Mouse (Mus musculus): ENCODE measurements around the gene Tnni1. TPM values are rescaled to one million over a fixed set of nuclear protein-coding genes. Genes with fewer than 3 reads are reported as not detected.

Gene Tnni1
- polyA plus RNA-seq, 1 experiment from 2014 or later, result 15.6 TPM

GRCm38 (mm10) chr1:135854591-135855343 is 75.5 kb downstream of the Tnni1 start:
- no peak for ATAC-seq (ENCODE audit: low read depth)
- Histone ChIP-seq H3K27me3 (ENCODE audit: control insufficient read depth, insufficient read depth, low read depth, low read length) (no peaks in the 10 kb centered on the region), H3K36me3 (ENCODE audit: control insufficient read depth, insufficient read depth) (no peaks in the 10 kb centered on the region), H3K4me2 (ENCODE audit: low read depth, low read length) (no peak overlapping the region), H3K27ac (ENCODE audit: low read length) (no peak overlapping the region), H3K4me1 (ENCODE audit: control insufficient read depth, low read depth, low read length) (peaks cover 8% of the 10 kb centered on the region), H3K9ac (ENCODE audit: low read depth, low read length) (no peak overlapping the region), H3K9me3 (replicated peaks; ENCODE audit: control insufficient read depth, low read length) (no peaks in the 10 kb centered on the region), H3K4me3 (ENCODE audit: low read depth, low read length) (no peak overlapping the region)
- 61% methylated on average over 6 of the region's 6 CpGs for WGBS (ENCODE audit: insufficient replicate concordance)

- Histone ChIP-seq H3K36me3 (ENCODE audit: control insufficient read depth, insufficient read depth) (no peaks in the 10 kb centered on the region), H3K4me3 (ENCODE audit: low read depth, low read length) (no peak overlapping the region), H3K27me3 (ENCODE audit: control insufficient read depth, insufficient read depth, low read depth, low read length) (no peaks in the 10 kb centered on the region), H3K9me3 (replicated peaks; ENCODE audit: control insufficient read depth, low read length) (no peaks in the 10 kb centered on the region), H3K4me2 (ENCODE audit: low read depth, low read length) (no peak overlapping the region), H3K9ac (ENCODE audit: low read depth, low read length) (no peak overlapping the region), H3K27ac (ENCODE audit: low read length) (no peak overlapping the region), H3K4me1 (ENCODE audit: control insufficient read depth, low read depth, low read length) (peaks cover 8% of the 10 kb centered on the region)
- no peak for ATAC-seq (ENCODE audit: low read depth)
- 81% methylated on average over 1 of the region's 1 CpGs for WGBS (ENCODE audit: insufficient replicate concordance)
Observed at GRCm38 (mm10) chr1:135855344-135855687, 76.1 kb downstream of the Tnni1 start.

GRCm38 (mm10) chr1:135856070-135856469 is 76.8 kb downstream of the Tnni1 start:
- Histone ChIP-seq H3K27ac (ENCODE audit: low read length) (no peak overlapping the region), H3K4me3 (ENCODE audit: low read depth, low read length) (no peak overlapping the region), H3K4me1 (ENCODE audit: control insufficient read depth, low read depth, low read length) (peaks cover 8% of the 10 kb centered on the region), H3K9me3 (replicated peaks; ENCODE audit: control insufficient read depth, low read length) (no peaks in the 10 kb centered on the region), H3K36me3 (ENCODE audit: control insufficient read depth, insufficient read depth) (no peaks in the 10 kb centered on the region), H3K9ac (ENCODE audit: low read depth, low read length) (no peak overlapping the region), H3K4me2 (ENCODE audit: low read depth, low read length) (no peak overlapping the region), H3K27me3 (ENCODE audit: control insufficient read depth, insufficient read depth, low read depth, low read length) (no peaks in the 10 kb centered on the region)
- ATAC-seq (ENCODE audit: low read depth), result no peak
- WGBS (ENCODE audit: insufficient replicate concordance), result 62% methylated on average over 4 of the region's 4 CpGs

GRCm38 (mm10) chr1:135857137-135857775 is 78.0 kb downstream of the Tnni1 start:
- Histone ChIP-seq H3K27me3 (ENCODE audit: control insufficient read depth, insufficient read depth, low read depth, low read length) (no peaks in the 10 kb centered on the region), H3K4me2 (ENCODE audit: low read depth, low read length) (no peak overlapping the region), H3K9me3 (replicated peaks; ENCODE audit: control insufficient read depth, low read length) (no peaks in the 10 kb centered on the region), H3K36me3 (ENCODE audit: control insufficient read depth, insufficient read depth) (no peaks in the 10 kb centered on the region), H3K4me1 (ENCODE audit: control insufficient read depth, low read depth, low read length) (peaks cover 8% of the 10 kb centered on the region), H3K9ac (ENCODE audit: low read depth, low read length) (no peak overlapping the region), H3K27ac (ENCODE audit: low read length) (no peak overlapping the region), H3K4me3 (ENCODE audit: low read depth, low read length) (no peak overlapping the region)
- no peak for ATAC-seq (ENCODE audit: low read depth)
- 42% methylated on average over 11 of the region's 11 CpGs for WGBS (ENCODE audit: insufficient replicate concordance)

GRCm38 (mm10) chr1:135858533-135858932 is 79.3 kb downstream of the Tnni1 start:
- H3K9ac ChIP-seq (ENCODE audit: low read depth, low read length), result no peak overlapping the region
- ATAC-seq (ENCODE audit: low read depth), result no peak
- H3K27ac ChIP-seq (ENCODE audit: low read length), result no peak overlapping the region
- no peaks in the 10 kb centered on the region for H3K9me3 ChIP-seq (replicated peaks; ENCODE audit: control insufficient read depth, low read length)
- WGBS (ENCODE audit: insufficient replicate concordance), result 71% methylated on average over 7 of the region's 7 CpGs
- H3K27me3 ChIP-seq (ENCODE audit: control insufficient read depth, insufficient read depth, low read depth, low read length), result no peaks in the 10 kb centered on the region
- no peaks in the 10 kb centered on the region for H3K36me3 ChIP-seq (ENCODE audit: control insufficient read depth, insufficient read depth)
- no peak overlapping the region for H3K4me3 ChIP-seq (ENCODE audit: low read depth, low read length)
- H3K4me1 ChIP-seq (ENCODE audit: control insufficient read depth, low read depth, low read length), result peaks cover 8% of the 10 kb centered on the region
- H3K4me2 ChIP-seq (ENCODE audit: low read depth, low read length), result no peak overlapping the region

Other genes with a start within 250 kb of the Tnni1 start
- gene Nav1, start 172.1 kb upstream of the Tnni1 start, polyA plus RNA-seq (2015; fragmentation: Nextera tagmentation; extraction: Ambion mirVana), result 0.70 and 1.1 TPM in 2 replicates
- 26.9 and 30.5 TPM in 2 replicates for gene Csrp1, start 59.4 kb upstream of the Tnni1 start, polyA plus RNA-seq (2015; fragmentation: Nextera tagmentation; extraction: Ambion mirVana)
- 4.8 and 5.0 TPM in 2 replicates for gene Phlda3, start 13.3 kb upstream of the Tnni1 start, polyA plus RNA-seq (2015; fragmentation: Nextera tagmentation; extraction: Ambion mirVana)
- 0.09 and 1.5 TPM in 2 replicates for gene Lad1, start 39.2 kb downstream of the Tnni1 start, polyA plus RNA-seq (2015; fragmentation: Nextera tagmentation; extraction: Ambion mirVana)
- gene Tnnt2, start 56.9 kb downstream of the Tnni1 start, polyA plus RNA-seq (2015; fragmentation: Nextera tagmentation; extraction: Ambion mirVana), result 3.6 and 5.9 TPM in 2 replicates
- not detected in 2 replicates for gene Pkp1, start 139.8 kb downstream of the Tnni1 start, polyA plus RNA-seq (2015; fragmentation: Nextera tagmentation; extraction: Ambion mirVana)
- gene Igfn1, start 226.9 kb downstream of the Tnni1 start, polyA plus RNA-seq (2015; fragmentation: Nextera tagmentation; extraction: Ambion mirVana), result not detected in 2 replicates
- gene Tmem9, start 228.7 kb downstream of the Tnni1 start, polyA plus RNA-seq (2015; fragmentation: Nextera tagmentation; extraction: Ambion mirVana), result 92.9 and 94.4 TPM in 2 replicates